Mouse (Mus musculus) left cerebral cortex, adult 2 months (tissue): Measurements from ENCODE around the gene Calr. TPM values are rescaled to one million over a fixed set of nuclear protein-coding genes. Genes with fewer than 3 reads are reported as not detected.
A peak's percentile ranks its signal among the peaks of the same experiment; 100 is the strongest.
"Not testable (repeated sequence)": the region's sequence is repeated elsewhere in the genome, so short reads cannot be mapped to it uniquely, and the experiment has no call there.

Experiments used
- DNase-seq, 2 experiments: peaks; one replicate each; pipeline ENCODE4 v3.0.0; 2021 to 2022; ENCODE audit warnings: low spot score in 2 of 2, mixed read lengths in 1 of 2; ENCODE audit errors: extremely low spot score in 1 of 2
- H3K27ac ChIP-seq: fragments of 200-600 bp; 2 replicates; pipeline ENCODE4 v1.8.1; 2022
- H3K4me3 ChIP-seq: fragments of 200-600 bp; 2 replicates; pipeline ENCODE4 v1.8.1; 2022
- CTCF ChIP-seq: fragments of 200-600 bp; IDR thresholded peaks from 2 replicates; pipeline ENCODE4 v1.8.1; 2022; ENCODE audit warnings: antibody characterized with exemption, mild to moderate bottlenecking, moderate library complexity
- intact Hi-C: fragments of 180-260 bp; cut with DNase I; formaldehyde crosslinking; loops from one replicate; pipeline ENCODE4 v1.15.1; 2025
- total RNA-seq, 2 experiments: library from RNA; stranded (reverse); gene quantifications; 2 replicates each; pipeline ENCODE4 v1.2.3; 2021

Gene Calr
- total RNA-seq, 2 experiments from 2014 or later = 459 to 496 TPM

DNA sequence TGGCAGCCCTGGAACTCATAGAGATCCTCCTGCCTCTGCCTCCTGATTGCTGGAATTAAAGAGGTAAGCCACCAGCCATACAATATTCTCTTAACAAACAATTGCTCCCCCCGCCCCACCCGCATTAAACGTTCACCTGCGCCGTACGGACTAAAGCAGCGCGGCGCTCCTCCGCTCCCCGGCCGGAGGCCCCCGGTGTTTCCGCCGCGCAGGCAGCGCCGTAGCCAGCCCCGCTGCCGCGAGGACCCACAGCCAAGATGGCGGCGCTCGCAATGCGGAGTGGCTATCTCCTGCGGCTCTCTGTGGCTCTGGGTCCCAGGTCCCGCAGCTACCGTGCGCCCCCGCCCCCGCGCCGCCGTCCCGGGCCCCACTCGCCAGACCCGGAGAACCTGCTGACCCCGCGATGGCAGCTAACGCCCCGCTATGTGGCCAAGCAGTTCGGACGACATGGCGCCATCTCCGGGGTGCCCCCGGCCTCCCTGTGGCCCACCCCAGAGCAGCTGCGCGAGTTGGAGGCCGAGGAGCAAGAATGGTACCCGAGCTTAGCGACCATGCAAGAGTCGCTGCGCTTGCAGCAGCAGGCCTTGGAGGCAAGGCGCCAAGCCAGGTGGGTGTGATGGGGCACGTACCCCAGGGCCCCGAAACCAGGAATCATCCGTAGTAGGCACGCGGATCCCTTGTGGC is 14.6 kb downstream of the Calr start:
- DNase-seq = peak; percentile 78 to 82
- peak overlapping the region; percentile 96 for H3K4me3 ChIP-seq
- intact Hi-C loops = no loop called here
- TF ChIP-seq CTCF = no peak
- H3K27ac ChIP-seq = peak overlapping the region; percentile 94

DNA sequence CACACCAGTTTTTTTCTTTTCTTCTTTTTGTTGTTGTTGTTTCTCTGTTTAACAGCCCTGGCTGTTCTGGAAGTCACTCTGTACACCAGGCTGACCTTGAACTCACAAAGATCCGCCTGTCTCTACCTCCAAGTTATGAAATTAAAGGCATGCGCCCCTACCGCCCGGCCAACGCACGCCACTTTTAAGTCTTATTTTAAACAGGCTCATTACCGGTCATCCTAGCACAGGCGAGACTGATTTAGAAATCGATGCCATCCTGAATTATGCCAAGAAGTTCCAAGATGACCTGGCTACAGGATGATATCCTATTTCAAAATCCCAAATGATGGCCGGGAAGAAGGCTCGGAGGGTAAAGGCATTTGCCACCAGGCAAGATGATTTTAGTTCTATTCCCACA is 15.2 kb downstream of the Calr start, which contains the start of gene Gadd45gip1:
Gadd45gip1 (plus strand) TSS at position 33 of the 400 bp plus-strand sequence.
- no peak for DNase-seq
- intact Hi-C loops = no loop called here
- TF ChIP-seq CTCF = peak; percentile 9
- H3K27ac ChIP-seq = peak within 1 kb of the TSS; percentile 94
- H3K4me3 ChIP-seq = peak within 1 kb of the TSS; percentile 96

DNA sequence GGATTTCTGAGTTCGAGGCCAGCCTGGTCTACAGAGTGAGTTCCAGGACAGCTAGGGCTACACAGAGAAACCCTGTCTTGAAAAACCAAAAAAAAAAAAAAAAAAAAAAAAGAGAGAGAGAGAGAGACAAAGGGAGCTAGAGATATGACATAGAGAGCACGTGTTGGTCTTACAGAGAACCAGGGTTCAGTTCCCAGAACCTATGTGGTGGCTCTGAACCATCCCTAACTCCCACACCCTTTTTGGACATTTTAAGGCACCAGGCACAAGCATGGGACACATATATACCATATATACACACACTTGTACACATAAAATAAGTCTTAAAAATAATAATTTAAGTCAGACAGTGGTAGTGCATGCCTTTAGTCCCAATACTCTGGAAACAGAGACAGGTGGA is 20.2 kb downstream of the Calr start:
- DNase-seq, H3K27ac ChIP-seq, intact Hi-C loops, H3K4me3 ChIP-seq: not testable (repeated sequence)

DNA sequence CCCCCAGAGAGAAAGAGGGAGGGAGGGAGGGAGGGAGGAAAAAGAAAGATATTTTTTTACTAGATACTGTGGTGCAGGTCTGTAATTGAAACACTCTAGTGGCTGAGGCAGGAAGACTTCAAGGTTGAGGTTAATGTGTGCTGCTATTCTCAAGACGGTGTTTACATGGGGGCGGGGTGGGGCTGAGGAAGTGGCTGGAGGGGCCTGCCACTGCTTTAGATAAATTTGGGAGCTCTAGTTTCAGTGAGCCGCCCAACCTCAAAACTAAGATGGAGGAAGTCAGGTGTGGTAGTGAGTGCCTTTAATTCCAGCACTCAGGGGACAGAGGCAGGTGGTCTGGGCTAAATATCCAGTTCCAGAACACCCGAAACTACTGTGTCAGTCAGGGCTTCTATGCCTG is 21.1 kb downstream of the Calr start:
- DNase-seq = no peak
- no peak for TF ChIP-seq CTCF

DNA sequence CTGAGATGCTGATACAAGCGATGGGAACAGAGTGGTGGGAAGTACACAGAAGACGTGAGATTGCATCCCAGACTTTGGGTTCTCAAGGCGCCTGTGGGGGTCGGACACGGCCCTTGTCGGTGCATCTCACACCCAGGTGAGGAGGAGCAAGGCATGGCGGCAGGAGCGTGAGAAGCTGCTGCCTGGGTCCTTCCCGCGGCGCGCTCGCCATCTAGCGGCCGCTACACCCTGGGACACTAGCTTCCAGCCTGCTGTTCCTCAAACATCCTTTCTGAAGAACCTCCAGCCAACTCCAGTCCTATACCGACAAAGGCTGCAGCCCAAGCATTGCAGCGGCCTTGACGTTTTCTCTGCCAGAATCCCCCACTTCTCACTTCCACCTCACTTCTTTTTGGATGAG is 23.1 kb downstream of the Calr start:
- DNase-seq = peak; percentile 62 to 63
- TF ChIP-seq CTCF = peak; percentile 75
- Histone ChIP-seq H3K4me3 (peak overlapping the region; percentile 31; the same call in 1 of the 2 replicates), H3K27ac (no peak overlapping the region)
- intact Hi-C loops = no loop called here

More for the DNA sequence above, 21.1 kb downstream of the Calr start:
- Histone ChIP-seq H3K27ac (no peak overlapping the region), H3K4me3 (no peak overlapping the region)
- intact Hi-C loops = no loop called here

DNA sequence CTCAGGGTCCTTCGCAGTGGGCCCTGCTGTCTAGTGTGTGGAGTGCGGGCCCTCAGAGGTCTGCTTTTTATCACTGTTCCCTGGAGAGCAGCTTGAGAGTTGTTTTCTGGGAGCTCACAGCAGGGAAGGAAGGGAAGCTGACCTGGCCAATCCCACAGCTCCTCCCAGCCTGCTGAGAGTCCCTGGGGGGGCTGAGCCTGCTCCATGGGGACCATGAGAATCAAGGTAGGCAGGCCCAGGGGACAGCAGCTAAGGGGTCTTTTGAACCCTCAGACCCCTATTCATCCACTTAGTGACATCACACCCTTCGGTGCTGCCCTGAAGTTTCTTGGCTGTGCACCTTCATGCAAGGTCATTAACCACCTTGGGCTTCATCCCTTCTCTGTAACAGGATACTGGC is 24.0 kb downstream of the Calr start, which contains the start of gene Dand5:
Dand5 (minus strand) TSS at position 101 of the 400 bp plus-strand sequence.
- peak within 1 kb of the TSS; percentile 31; the same call in 1 of the 2 replicates for H3K4me3 ChIP-seq
- no peak for DNase-seq
- no peak for TF ChIP-seq CTCF
- intact Hi-C loops = no loop called here
- H3K27ac ChIP-seq = no peak within 1 kb of the TSS

DNA sequence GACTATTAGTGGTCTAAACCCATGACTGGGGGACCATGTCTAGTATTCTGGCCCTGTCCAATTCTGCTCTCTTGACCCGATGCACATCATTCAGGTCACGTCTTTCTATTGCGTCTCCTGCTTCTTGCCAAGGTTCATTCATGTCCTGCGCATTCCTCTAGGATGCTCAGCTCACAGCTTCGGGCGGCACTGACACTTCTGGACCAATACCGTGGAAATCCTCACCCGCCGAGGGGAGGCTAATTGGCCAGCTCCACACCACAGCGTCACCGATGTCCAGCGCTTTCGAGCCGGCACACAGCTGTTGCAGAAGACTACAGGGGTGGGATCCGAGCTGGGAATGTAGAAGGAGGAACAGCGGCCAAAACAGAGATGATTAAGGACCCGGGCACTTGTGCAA is 30.6 kb downstream of the Calr start:
- TF ChIP-seq CTCF = no peak
- no peak overlapping the region for H3K27ac ChIP-seq
- no peak overlapping the region for H3K4me3 ChIP-seq
- no peak for DNase-seq
- intact Hi-C loops = no loop called here

DNA sequence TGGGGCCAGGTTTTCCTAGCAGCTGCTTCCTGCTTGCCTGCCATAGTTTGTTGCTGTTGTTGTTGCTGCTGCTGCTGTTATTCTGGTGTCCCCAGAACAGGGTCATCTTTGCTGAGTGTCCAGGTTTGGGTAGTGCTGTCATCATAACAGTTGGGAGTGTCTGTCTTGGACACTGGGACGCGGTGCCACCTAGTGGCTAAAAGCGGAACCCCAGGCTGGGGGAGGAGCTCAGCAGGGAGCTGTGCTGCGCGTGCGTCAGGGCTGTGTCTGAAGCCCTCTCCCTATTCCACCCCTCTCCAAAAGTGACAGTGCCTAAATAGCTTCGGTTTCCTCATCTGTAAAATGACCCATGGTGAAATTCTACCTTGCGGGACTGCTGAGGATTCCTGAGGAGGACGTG is 31.2 kb downstream of the Calr start:
- intact Hi-C loops = no loop called here
- Histone ChIP-seq H3K27ac (peak overlapping the region; percentile 48; the same call in 1 of the 2 replicates), H3K4me3 (no peak overlapping the region)
- TF ChIP-seq CTCF = peak; percentile 99
- peak; percentile 91 to 99 for DNase-seq

DNA sequence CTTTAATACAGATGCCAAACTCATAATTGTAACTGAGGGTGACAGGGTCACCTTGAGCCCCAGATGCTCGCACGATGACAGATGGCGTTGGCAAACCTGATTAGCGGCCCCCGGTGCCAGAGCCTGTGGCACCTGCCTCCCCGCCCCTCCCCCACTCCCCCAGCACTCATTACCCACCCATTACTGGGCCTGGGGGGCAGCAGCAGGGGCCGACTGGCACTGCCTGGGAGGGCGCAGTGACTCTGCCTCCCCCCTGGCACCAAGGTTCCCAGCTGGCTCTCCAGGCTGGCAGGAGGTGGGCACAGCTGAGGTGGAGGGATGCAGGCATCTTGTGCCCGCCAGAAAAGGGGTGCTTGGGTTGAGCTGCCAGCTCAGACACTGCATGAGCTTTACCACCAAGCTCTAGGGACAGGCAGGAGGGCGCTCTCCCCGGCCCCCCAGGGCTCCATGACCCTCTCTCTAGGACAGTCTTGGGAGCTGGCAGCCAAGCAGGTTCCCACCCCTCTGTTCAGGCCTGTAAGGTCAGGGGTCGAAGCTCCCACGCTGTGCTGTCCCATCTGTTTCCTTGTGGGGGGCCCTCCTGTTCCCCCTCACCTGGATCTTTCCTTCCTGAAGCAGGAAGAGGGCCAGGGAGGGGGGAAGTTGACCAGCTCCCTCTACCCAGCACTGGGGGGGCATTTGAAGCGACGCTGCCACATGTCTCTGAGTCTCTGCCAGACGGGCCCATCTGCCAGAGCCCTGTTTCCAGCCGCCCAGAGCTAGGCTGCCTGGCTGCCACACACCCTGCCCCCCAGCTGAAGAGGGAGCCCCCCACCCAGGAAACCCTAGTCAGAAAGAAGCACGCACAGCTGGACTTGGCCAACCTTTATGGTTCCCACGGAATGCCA is 31.9 kb downstream of the Calr start:
- intact Hi-C loops = no loop called here
- no peak for DNase-seq
- TF ChIP-seq CTCF = no peak
- no peak overlapping the region for H3K4me3 ChIP-seq
- H3K27ac ChIP-seq = peak overlapping the region; percentile 48

DNA sequence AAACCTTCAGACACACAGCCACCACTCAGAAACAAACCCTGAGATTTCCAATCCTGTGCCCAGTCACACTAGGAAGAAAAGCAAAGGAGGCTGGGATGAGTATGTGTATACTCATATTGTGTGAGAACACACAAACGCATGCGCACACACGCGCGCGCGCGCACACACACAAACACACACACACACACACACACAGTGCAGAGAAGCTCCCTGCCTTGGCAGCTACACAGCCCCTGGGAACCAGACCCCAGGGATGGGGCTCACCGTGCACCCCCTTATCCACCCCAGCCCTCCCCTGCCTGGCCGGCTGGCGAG is 32.5 kb downstream of the Calr start:
- Histone ChIP-seq H3K4me3 (no peak overlapping the region), H3K27ac (peak overlapping the region; percentile 48)
- intact Hi-C loops = no loop called here
- no peak for TF ChIP-seq CTCF
- DNase-seq = no peak

DNA sequence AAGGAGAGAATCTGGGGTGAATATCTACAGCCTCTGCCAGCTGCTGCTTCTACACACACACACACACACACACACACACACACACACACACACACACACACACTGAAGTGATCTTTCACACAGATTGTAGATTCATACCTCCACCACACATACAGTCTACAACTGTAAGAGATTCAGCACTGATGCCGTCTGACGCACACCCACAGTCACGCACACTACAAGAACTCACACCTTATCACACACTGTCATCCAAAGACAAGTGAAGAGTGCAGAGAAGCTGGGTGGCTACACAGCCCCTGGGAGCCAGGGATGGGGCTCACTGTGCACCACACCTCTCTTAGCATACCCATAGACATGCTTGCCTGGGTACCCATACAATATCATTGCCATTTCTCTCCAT is 32.9 kb downstream of the Calr start:
- no peak overlapping the region for H3K27ac ChIP-seq
- intact Hi-C loops = loop anchor here (1.0 to 2.0 kb wide), 4 partner anchors 105 to 222 kb away; no protein-coding TSS in a partner anchor
- no peak overlapping the region for H3K4me3 ChIP-seq
- TF ChIP-seq CTCF = no peak
- no peak for DNase-seq

DNA sequence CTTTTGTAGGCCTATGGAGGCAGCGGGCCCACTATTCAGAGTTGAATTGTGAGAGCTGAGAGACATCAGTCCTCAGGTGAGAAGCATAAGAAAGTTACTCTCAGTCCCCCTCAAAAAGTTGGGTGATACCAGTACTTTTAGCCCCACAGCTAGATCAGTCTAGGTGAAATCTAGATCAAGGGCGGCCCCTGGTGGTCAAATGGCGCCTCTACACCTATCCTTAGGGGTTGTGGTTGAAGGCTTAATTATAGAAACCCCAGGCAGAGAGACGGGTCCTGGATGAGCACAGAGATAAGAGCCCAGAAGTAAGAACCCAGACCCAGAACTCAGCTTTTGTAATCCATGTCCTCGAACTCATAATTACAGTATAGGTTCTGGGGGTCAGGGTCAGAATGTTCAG is 33.7 kb downstream of the Calr start:
- DNase-seq = peak; percentile 80 to 84
- TF ChIP-seq CTCF = peak; percentile 86
- Histone ChIP-seq H3K4me3 (no peak overlapping the region), H3K27ac (no peak overlapping the region)
- intact Hi-C loops = loop anchor here (1.0 to 2.0 kb wide), 4 partner anchors 104 to 221 kb away; no protein-coding TSS in a partner anchor
